8 mouse cellular contexts compared by ENCODE assay signal in the genomic region with DNA sequence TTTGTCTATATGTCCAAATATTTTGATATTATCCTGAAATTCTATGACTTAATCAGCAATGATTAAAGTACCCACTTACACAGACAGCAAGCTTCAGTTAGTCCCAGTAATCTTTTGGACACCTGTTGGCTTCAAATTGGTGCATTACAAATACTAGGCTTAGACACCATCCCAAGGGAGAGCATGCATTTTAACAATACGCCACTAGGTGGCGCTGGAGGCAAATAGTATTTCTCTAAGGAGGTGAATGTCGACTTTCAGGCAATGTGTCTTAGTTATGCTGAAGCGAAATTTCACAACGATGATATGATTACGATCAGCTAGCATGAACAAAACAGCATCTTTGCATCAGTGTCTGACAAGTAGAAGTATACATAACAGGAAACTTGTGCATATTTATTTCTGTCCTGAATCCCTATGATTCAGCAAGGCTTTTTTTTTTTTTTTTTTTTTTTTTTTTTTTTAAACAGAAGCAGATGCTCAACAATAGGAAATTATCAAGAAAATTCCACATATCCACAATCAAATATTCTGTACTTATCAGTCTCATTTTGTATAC.
DNase-seq lines count a peak whose midpoint lies in the region; ATAC-seq and TF ChIP-seq lines count a peak whose summit lies in the region.

No protein-coding gene starts in this region.

- no peaks in the 10 kb centered on the region for H3K4me1 ChIP-seq in E14TG2a.4 (replicated peaks; ENCODE audit: low read depth, low read length)
- H3K4me1 ChIP-seq in bone marrow, adult 2 months (ENCODE audit: control insufficient read depth, insufficient read depth, low read length), result no peaks in the 10 kb centered on the region
- H3K4me1 ChIP-seq in embryonic facial prominence, embryonic 15.5 days, result no peaks in the 10 kb centered on the region
- no peaks in the 10 kb centered on the region for H3K4me1 ChIP-seq in heart, embryonic 16.5 days (ENCODE audit: control insufficient read depth, insufficient read depth, low read length)
- H3K4me1 ChIP-seq in liver, embryonic 13.5 days (replicated peaks), result no peaks in the 10 kb centered on the region
- no peaks in the 10 kb centered on the region for H3K4me1 ChIP-seq in neural tube, embryonic 15.5 days

- no peaks in the 10 kb centered on the region for H3K36me3 ChIP-seq in E14TG2a.4 (ENCODE audit: insufficient read depth, low read length)
- H3K36me3 ChIP-seq in embryonic facial prominence, embryonic 15.5 days, result no peaks in the 10 kb centered on the region
- no peaks in the 10 kb centered on the region for H3K36me3 ChIP-seq in heart, embryonic 16.5 days (ENCODE audit: control insufficient read depth, insufficient read depth)
- no peaks in the 10 kb centered on the region for H3K36me3 ChIP-seq in liver, embryonic 13.5 days
- H3K36me3 ChIP-seq in neural tube, embryonic 15.5 days, result no peaks in the 10 kb centered on the region

- H3K27me3 ChIP-seq in E14TG2a.4 (ENCODE audit: insufficient read depth, low read length), result no peaks in the 10 kb centered on the region
- H3K27me3 ChIP-seq in embryonic facial prominence, embryonic 15.5 days, result no peaks in the 10 kb centered on the region
- no peaks in the 10 kb centered on the region for H3K27me3 ChIP-seq in heart, embryonic 16.5 days (ENCODE audit: control insufficient read depth, insufficient read depth, low read length)
- H3K27me3 ChIP-seq in liver, embryonic 13.5 days, result no peaks in the 10 kb centered on the region
- no peaks in the 10 kb centered on the region for H3K27me3 ChIP-seq in neural tube, embryonic 15.5 days (replicated peaks)

- no peak for ATAC-seq in embryonic facial prominence, embryonic 15.5 days (ENCODE audit: insufficient number of reproducible peaks, low FRiP score, low TSS enrichment, low read depth)
- no peak; the same call in 1 of the 2 replicates for ATAC-seq in heart, embryonic 16.5 days (replicated peaks; ENCODE audit: extremely low read depth, insufficient read depth, low FRiP score)
- ATAC-seq in liver, embryonic 13.5 days (ENCODE audit: low read depth), result no peak
- peak; percentile 83 for ATAC-seq in neural tube, embryonic 15.5 days (ENCODE audit: low FRiP score)

- WGBS in bone marrow, adult 2 months, result 6% methylated on average over 6 of the region's 6 CpGs
- 7% methylated on average over 6 of the region's 6 CpGs for whole genome bisulfite sequencing in embryonic facial prominence, embryonic 15.5 days
- WGBS in heart, embryonic 16.5 days, result 10% methylated on average over 6 of the region's 6 CpGs
- 12% methylated on average over 6 of the region's 6 CpGs for WGBS in liver, embryonic 13.5 days (ENCODE audit: insufficient replicate concordance)
- 12% methylated on average over 6 of the region's 6 CpGs for whole genome bisulfite sequencing in neural tube, embryonic 15.5 days

- peak; percentile 89 for TF ChIP-seq CTCF in E14TG2a.4 (conservative IDR thresholded peaks at IDR 0.05; ENCODE audit: low read length)
- peak; percentile 28; the same call in 1 of the 2 replicates for TF ChIP-seq CTCF in bone marrow, adult 2 months (IDR thresholded peaks at IDR 0.05; ENCODE audit: control insufficient read depth, insufficient read depth, low read length)

- 0 out of 2 replicates have a peak overlapping the region, but pooled peaks have one; percentile 27 for H3K4me2 ChIP-seq in embryonic facial prominence, embryonic 15.5 days (replicated peaks)
- peak overlapping the region; percentile 29 for H3K4me2 ChIP-seq in heart, embryonic 16.5 days (ENCODE audit: low read depth, low read length)
- H3K4me2 ChIP-seq in liver, embryonic 13.5 days, result no peak overlapping the region
- H3K4me2 ChIP-seq in neural tube, embryonic 15.5 days, result peak overlapping the region; percentile 36

- no peaks in the 10 kb centered on the region for H3K9me3 ChIP-seq in E14TG2a.4 (ENCODE audit: low read length)
- H3K9me3 ChIP-seq in embryonic facial prominence, embryonic 15.5 days (replicated peaks), result no peaks in the 10 kb centered on the region
- H3K9me3 ChIP-seq in heart, embryonic 16.5 days (replicated peaks; ENCODE audit: control insufficient read depth, low read length), result no peaks in the 10 kb centered on the region
- no peaks in the 10 kb centered on the region for H3K9me3 ChIP-seq in liver, embryonic 13.5 days (replicated peaks)
- H3K9me3 ChIP-seq in neural tube, embryonic 15.5 days (replicated peaks), result no peaks in the 10 kb centered on the region

- DNase-seq in kidney, postnatal 14 days, result peak; percentile 79
- peak; percentile 10 for DNase-seq in liver, embryonic 13.5 days
- DNase-seq in thymus, postnatal 4 days, result peak; percentile 62

- no peak overlapping the region for H3K4me3 ChIP-seq in E14TG2a.4 (replicated peaks; ENCODE audit: low read length)
- no peak overlapping the region for H3K4me3 ChIP-seq in bone marrow, adult 2 months (replicated peaks; ENCODE audit: control insufficient read depth, low read depth, low read length)
- no peak overlapping the region for H3K4me3 ChIP-seq in embryonic facial prominence, embryonic 15.5 days (replicated peaks)
- H3K4me3 ChIP-seq in heart, embryonic 16.5 days (ENCODE audit: low read length), result no peak overlapping the region
- H3K4me3 ChIP-seq in liver, embryonic 13.5 days (replicated peaks), result no peak overlapping the region
- H3K4me3 ChIP-seq in neural tube, embryonic 15.5 days (replicated peaks), result no peak overlapping the region

- TF ChIP-seq POLR2A in bone marrow, adult 2 months (IDR thresholded peaks at IDR 0.05; ENCODE audit: borderline replicate concordance, control insufficient read depth, low read depth, low read length), result no peak

- no peak overlapping the region for H3K9ac ChIP-seq in embryonic facial prominence, embryonic 15.5 days
- H3K9ac ChIP-seq in heart, embryonic 16.5 days (ENCODE audit: low read length), result no peak overlapping the region
- H3K9ac ChIP-seq in liver, embryonic 13.5 days, result no peak overlapping the region
- H3K9ac ChIP-seq in neural tube, embryonic 15.5 days (replicated peaks), result no peak overlapping the region

- no peak overlapping the region for H3K27ac ChIP-seq in bone marrow, adult 2 months (ENCODE audit: control insufficient read depth, insufficient read depth, low read depth, low read length, poor library complexity)
- H3K27ac ChIP-seq in embryonic facial prominence, embryonic 15.5 days (replicated peaks), result no peak overlapping the region
- H3K27ac ChIP-seq in heart, embryonic 16.5 days (ENCODE audit: low read length), result no peak overlapping the region
- H3K27ac ChIP-seq in liver, embryonic 13.5 days, result no peak overlapping the region
- no peak overlapping the region for H3K27ac ChIP-seq in neural tube, embryonic 15.5 days (replicated peaks)

Comparison
In these comparisons a context has a peak if more than half of its experiments do, and no peak if none do; other contexts are left out.
1. DNase-seq: peak in every context shown above with its lines; median percentile 79 in kidney, postnatal 14 days; 62 in thymus, postnatal 4 days; 10 in liver, embryonic 13.5 days.